Mouse (Mus musculus): Measurements from ENCODE around the gene Olfr1308.

Olfr1308 gene

GRCm38 (mm10) chr2:111964844-111965243 is at the start of gene Olfr1308:
TSS of gene Olfr1308 (minus strand) at chr2:111964944.
- DNase-seq = no peak

- DNase-seq = no peak
Measured at GRCm38 (mm10) chr2:112012608-112013007, 47.9 kb upstream of the Olfr1308 start, which contains the start of gene Olfr1310. TSS of gene Olfr1310 (minus strand) at chr2:112012708.

GRCm38 (mm10) chr2:111990181-111990580 is 25.4 kb upstream of the Olfr1308 start, which contains the start of gene Olfr1309:
TSS of gene Olfr1309 (minus strand) at chr2:111990281.
- no peak for DNase-seq

- DNase-seq = no peak
Measured at GRCm38 (mm10) chr2:111949340-111949739, 15.4 kb downstream of the Olfr1308 start, which contains the start of gene Olfr1307. TSS of gene Olfr1307 (minus strand) at chr2:111949440.

- no peak for DNase-seq
Measured at GRCm38 (mm10) chr2:111916171-111916570, 48.6 kb downstream of the Olfr1308 start, which contains the start of gene Olfr1306. TSS of gene Olfr1306 (minus strand) at chr2:111916271.

Measured in lung, postnatal 10 days (tissue).